Mouse (Mus musculus) macrophage (primary cell): ENCODE data around the gene Fads1. TPM values are rescaled to one million over a fixed set of nuclear protein-coding genes. Genes with fewer than 3 reads are reported as not detected.

Source experiments
- H3K27ac ChIP-seq: fragments of 350-480 bp; formaldehyde crosslinking; 2 replicates; pipeline ENCODE4 v1.9.0; 2021
- H3K36me3 ChIP-seq: fragments of 350-480 bp; formaldehyde crosslinking; 2 replicates; pipeline ENCODE4 v1.9.0; 2021; ENCODE audit errors: inconsistent target
- H3K4me3 ChIP-seq: fragments of 350-480 bp; formaldehyde crosslinking; 2 replicates; pipeline ENCODE4 v1.9.0; 2021; ENCODE audit errors: inconsistent target
- H3K79me2 ChIP-seq: fragments of 350-480 bp; formaldehyde crosslinking; 2 replicates; pipeline ENCODE4 v1.9.0; 2021; ENCODE audit errors: inconsistent target
- WGBS: methylation state at CpG from one replicate; pipeline ENCODE4 v1.1.7; 2026; ENCODE audit warnings: inconsistent platforms; ENCODE audit not compliant: missing documents; 5-methylcytosine and 5-hydroxymethylcytosine counted together
- polyA plus RNA-seq: library from polyadenylated mRNA; stranded (reverse); fragments of 250-400 nt; gene quantifications from 3 replicates; pipeline ENCODE4 v1.2.4, GENCODE M21; 2018; ENCODE audit warnings: inconsistent platforms

Gene Fads1
- polyA plus RNA-seq, 1 experiment from 2014 or later = 63.4 TPM

DNA sequence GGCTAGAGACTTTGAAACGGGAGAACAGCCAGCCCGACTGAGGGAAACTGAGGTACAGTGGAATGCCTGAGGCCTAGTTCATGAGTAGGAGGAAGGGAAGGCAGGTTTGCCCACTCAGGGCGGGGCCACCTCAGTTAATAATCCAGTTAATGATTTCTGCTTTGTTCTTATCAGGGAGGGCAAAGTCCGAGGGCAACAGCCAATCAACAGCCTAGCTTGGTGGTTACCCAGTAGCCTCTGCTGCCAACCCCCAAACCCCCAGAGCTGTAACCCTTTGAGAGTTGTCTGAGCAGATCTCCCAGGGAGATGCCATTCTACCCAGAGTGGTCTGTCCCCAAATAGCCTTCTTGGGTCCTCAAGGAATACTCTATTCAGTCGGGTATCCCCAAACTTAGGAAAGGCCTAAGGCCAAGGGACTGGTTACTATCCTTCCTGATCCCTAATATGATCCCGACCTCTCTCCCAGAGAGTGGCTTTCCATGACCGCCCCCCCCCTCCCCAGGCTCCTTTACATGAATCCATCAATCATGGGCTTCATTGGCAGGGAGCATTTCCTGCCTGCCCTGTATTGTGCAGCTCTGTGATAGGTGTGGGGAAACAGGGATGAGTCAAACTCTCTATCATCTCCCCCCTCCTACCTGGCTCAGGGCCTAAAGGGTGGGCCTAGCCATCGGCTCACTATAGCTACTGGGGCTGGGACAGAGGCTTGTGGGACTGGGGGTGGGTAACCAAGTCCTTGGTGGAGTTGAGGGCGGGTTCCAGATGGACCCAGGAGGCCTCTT, 53.3 kb downstream of the Fads1 start:
- H3K79me2 ChIP-seq = no peaks in the 10 kb centered on the region
- 92% methylated on average over 8 of the region's 9 CpGs for WGBS
- H3K27ac ChIP-seq = no peak overlapping the region
- no peak overlapping the region for H3K4me3 ChIP-seq
- no peaks in the 10 kb centered on the region for H3K36me3 ChIP-seq

DNA sequence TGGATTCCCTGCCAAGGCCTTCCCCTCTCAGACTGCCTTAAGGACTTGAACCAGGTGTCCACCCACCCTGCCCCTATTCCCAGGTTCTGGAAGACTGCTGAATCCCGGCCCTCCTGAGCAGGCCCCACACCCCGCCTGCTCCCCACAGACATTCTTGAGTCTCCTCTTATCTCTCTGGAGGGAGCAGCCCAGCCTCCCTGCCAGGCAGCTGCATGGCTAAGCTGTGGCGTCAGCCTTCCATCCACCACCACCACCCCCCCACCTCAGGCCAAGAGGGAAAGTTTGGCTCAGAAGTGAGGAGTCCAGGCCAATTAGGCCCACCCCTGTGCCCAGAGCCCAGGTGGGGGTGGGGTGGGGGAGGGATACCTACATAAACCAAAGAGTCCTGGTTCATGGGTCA, 55.8 kb downstream of the Fads1 start:
- 85% methylated on average over 3 of the region's 3 CpGs for WGBS
- H3K27ac ChIP-seq = no peak overlapping the region
- no peak overlapping the region for H3K4me3 ChIP-seq
- no peaks in the 10 kb centered on the region for H3K36me3 ChIP-seq
- H3K79me2 ChIP-seq = no peaks in the 10 kb centered on the region

DNA sequence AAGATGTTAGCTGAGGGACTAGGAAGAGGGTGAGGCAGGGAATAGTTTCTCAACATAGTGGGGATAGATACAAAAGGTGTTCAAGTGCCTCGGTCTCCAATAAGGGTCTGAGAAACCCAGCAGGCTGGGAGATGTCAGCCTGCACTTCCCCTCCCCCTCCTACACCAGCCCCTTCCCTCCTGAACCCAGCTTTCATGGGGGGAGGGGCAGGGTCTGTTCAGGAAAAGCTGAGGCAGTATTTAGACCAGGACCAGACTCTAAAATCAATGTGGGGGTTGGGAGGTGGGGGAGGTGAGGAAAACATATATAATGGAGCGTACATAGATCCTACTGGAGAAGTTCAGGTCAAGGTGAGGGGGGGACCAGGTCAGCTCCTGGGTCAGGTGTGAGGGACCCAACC, 56.7 kb downstream of the Fads1 start:
- no peak overlapping the region for H3K27ac ChIP-seq

GRCm38 (mm10) chr19:10239975-10240653, 57.4 kb downstream of the Fads1 start:
- no peak overlapping the region for H3K4me3 ChIP-seq
- 3% methylated on average over 26 of the region's 26 CpGs for WGBS
- H3K27ac ChIP-seq = no peak overlapping the region
- no peaks in the 10 kb centered on the region for H3K79me2 ChIP-seq
- no peaks in the 10 kb centered on the region for H3K36me3 ChIP-seq

More for the DNA sequence above, 56.7 kb downstream of the Fads1 start:
- Histone ChIP-seq H3K4me3 (no peak overlapping the region), H3K36me3 (no peaks in the 10 kb centered on the region), H3K79me2 (no peaks in the 10 kb centered on the region)
- 57% methylated on average over 2 of the region's 2 CpGs for WGBS

- WGBS = 13% methylated on average over 29 of the region's 43 CpGs
- Histone ChIP-seq H3K36me3 (no peaks in the 10 kb centered on the region), H3K79me2 (no peaks in the 10 kb centered on the region), H3K27ac (no peak within 1 kb of the TSS), H3K4me3 (no peak within 1 kb of the TSS)
These were observed 58.1 kb downstream of the Fads1 start, which contains the start of gene Myrf for GRCm38 (mm10) chr19:10240654-10241305. TSS of gene Myrf (minus strand) at chr19:10240748.

DNA sequence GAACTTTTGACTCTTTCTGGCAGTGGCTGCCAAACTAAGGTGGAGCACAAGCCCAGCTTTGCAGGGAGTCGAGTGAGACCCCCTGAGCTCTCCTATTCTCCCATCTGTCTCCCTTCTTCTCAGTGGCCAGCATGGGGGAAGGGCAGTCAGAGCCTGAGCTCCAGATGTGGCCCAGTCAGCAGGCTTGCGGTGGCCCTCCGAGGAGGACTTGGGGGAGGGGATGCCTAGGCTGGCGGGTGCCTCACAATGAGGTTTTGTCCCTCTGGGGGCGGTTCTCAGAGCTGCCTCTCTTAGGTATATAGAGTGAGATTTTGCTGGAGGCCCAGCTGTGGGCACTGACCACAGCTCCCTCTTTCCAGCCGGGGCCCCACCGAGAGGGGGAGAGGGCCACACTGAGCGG, 60.2 kb downstream of the Fads1 start:
- 66% methylated on average over 5 of the region's 8 CpGs for WGBS
- Histone ChIP-seq H3K79me2 (no peaks in the 10 kb centered on the region), H3K27ac (no peak overlapping the region), H3K36me3 (no peaks in the 10 kb centered on the region), H3K4me3 (no peak overlapping the region)

DNA sequence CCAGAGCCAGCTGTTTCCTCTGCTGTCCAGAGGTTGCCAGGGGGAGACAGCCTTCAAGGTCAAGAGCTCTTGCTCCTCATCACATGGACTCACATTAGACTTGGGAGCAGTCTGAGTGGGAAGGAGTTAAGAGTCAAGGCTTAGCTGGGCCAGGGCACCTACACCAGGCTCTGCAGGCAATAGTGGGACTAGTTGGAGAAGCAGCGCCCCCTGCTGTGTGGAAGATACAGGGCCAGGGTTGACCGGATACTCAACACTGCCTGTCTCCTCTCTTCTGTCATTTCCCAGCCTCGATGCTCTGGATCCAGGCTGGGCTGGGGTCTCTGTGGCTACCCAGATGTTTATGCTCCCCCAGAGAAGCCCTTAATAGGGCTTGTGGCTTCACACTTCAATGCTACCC, 61.5 kb downstream of the Fads1 start:
- H3K4me3 ChIP-seq = no peak overlapping the region
- H3K27ac ChIP-seq = no peak overlapping the region
- WGBS = 19% methylated on average over 3 of the region's 3 CpGs
- H3K79me2 ChIP-seq = no peaks in the 10 kb centered on the region
- H3K36me3 ChIP-seq = no peaks in the 10 kb centered on the region

Other genes with a start within 250 kb of the Fads1 start
- gene Fth1, start 202.3 kb upstream of the Fads1 start, polyA plus RNA-seq = 25,011 to 42,260 TPM (median 38,400 TPM) in 3 replicates
- 0.11 to 1.8 TPM (median 0.22 TPM) in 3 replicates for gene Best1, start 181.3 kb upstream of the Fads1 start, polyA plus RNA-seq
- gene Rab3il1, start 181.2 kb upstream of the Fads1 start, polyA plus RNA-seq = 97.7 to 161 TPM (median 125 TPM) in 3 replicates
- gene Fads3, start 141.3 kb upstream of the Fads1 start, polyA plus RNA-seq = 2.4 to 3.4 TPM (median 2.4 TPM) in 3 replicates
- 3.4 to 12.4 TPM (median 9.7 TPM) in 3 replicates for gene Fads2, start 81.1 kb upstream of the Fads1 start, polyA plus RNA-seq
- gene Tmem258, start 21.1 kb downstream of the Fads1 start, polyA plus RNA-seq = 135 to 169 TPM (median 137 TPM) in 3 replicates
- gene Fen1, start 21.3 kb downstream of the Fads1 start, polyA plus RNA-seq = 13.8 to 52.7 TPM (median 20.3 TPM) in 3 replicates
- 0.08 to 0.37 TPM (median 0.17 TPM) in 3 replicates for gene Myrf, start 57.9 kb downstream of the Fads1 start, polyA plus RNA-seq
- 2.2 to 3.9 TPM (median 2.9 TPM) in 3 replicates for gene Dagla, start 122.0 kb downstream of the Fads1 start, polyA plus RNA-seq
- not detected in 3 replicates for gene Syt7, start 206.2 kb downstream of the Fads1 start, polyA plus RNA-seq